Mouse (Mus musculus) liver, embryonic 13.5 days (tissue): ENCODE measurements around the gene Ugt1a2. TPM values are rescaled to one million over a fixed set of nuclear protein-coding genes. Genes with fewer than 3 reads are reported as not detected.

Experiments used
- ATAC-seq: fragments of 200-750 bp; cut with Nextera tagmentation; 2 replicates; pipeline ENCODE4 v1.8.0; 2017; ENCODE audit warnings: low read depth, mild to moderate bottlenecking, moderate number of reproducible peaks, moderate library complexity
- DNase-seq: peaks from one replicate; pipeline ENCODE4 v3.0.0; 2022
- H3K27ac ChIP-seq: fragments of 300-500 bp; sonication (generic); 2 replicates; pipeline ENCODE4 v1.5.1; 2015; ENCODE audit warnings: moderate library complexity, mild to moderate bottlenecking, inconsistent platforms
- H3K27me3 ChIP-seq: fragments of 300-500 bp; sonication (generic); 2 replicates; pipeline ENCODE4 v1.6.1; 2015; ENCODE audit warnings: mild to moderate bottlenecking, inconsistent platforms
- H3K36me3 ChIP-seq: fragments of 300-500 bp; sonication (generic); 2 replicates; pipeline ENCODE4 v1.6.1; 2015; ENCODE audit warnings: mild to moderate bottlenecking, inconsistent platforms
- H3K4me1 ChIP-seq: fragments of 300-500 bp; sonication (generic); replicated peaks from 2 replicates; pipeline ENCODE4 v1.6.1; 2015; ENCODE audit warnings: inconsistent platforms
- H3K4me2 ChIP-seq: fragments of 300-500 bp; sonication (generic); 2 replicates; pipeline ENCODE4 v1.6.1; 2015; ENCODE audit warnings: inconsistent platforms, mild to moderate bottlenecking, moderate library complexity
- H3K4me3 ChIP-seq: fragments of 300-500 bp; sonication (generic); replicated peaks from 2 replicates; pipeline ENCODE4 v1.5.1; 2015; ENCODE audit warnings: mild to moderate bottlenecking, inconsistent platforms
- H3K9ac ChIP-seq: fragments of 300-500 bp; sonication (generic); 2 replicates; pipeline ENCODE4 v1.6.1; 2015; ENCODE audit warnings: mild to moderate bottlenecking, inconsistent platforms
- H3K9me3 ChIP-seq: fragments of 300-500 bp; sonication (generic); replicated peaks from 2 replicates; pipeline ENCODE4 v1.6.1; 2016; ENCODE audit warnings: inconsistent platforms
- WGBS: fragments of 180-500 bp; shearing (Covaris S2); methylation state at CpG from one replicate; pipeline ENCODE4 v1.1.7; 2015; ENCODE audit not compliant: insufficient replicate concordance; 5-methylcytosine and 5-hydroxymethylcytosine counted together
- polyA plus RNA-seq: library from polyadenylated mRNA; unstranded; fragments of >200 nt; fragmentation: Nextera tagmentation; extraction: Ambion mirVana; gene quantifications from 2 replicates; pipeline ENCODE4 v1.2.1, GENCODE M21; 2015

The Ugt1a2 gene
- polyA plus RNA-seq, 1 experiment from 2014 or later = not detected

DNA sequence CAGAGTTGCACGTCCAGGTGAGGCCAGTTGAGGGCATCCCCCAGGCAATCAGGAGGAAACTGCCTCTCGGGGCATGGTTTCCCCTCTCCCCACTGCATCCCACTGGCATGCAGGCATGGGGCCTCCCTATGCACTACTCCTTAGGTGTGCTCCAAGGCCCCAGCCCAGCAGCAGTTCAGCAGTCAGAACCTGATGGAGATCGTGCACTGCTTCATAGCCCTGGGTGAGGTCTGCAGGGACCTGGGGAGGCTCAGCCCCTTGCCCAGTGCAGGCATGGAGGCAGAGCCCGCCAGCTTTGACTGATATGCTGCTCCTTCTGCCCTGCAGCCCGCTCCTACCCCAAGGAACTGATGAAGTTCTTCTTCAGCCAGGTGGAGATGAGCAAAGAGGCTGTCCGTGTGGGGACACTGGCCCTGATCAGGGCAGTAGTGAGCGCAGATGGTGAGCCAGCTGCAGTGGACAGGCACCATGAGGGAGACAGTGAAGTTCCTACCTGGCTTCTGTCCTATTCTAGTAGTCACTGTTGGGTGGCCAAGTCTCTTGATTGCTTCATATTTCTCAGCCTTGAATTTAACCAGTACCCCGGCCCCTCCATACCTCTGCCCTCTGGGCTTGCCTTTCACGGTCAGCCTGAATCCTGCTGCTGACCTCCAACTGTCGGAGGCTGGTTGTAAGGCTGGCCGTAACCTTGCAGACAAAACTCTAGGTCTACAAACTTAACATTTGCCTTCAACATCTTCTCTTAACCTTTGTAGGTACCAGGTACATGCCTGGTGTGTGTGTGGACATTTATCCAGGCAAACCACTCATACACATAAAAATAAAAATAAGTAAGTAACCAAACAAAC, 34.9 kb downstream of the Ugt1a2 start:
- WGBS = 48% methylated on average over 11 of the region's 11 CpGs
- no peaks in the 10 kb centered on the region for H3K36me3 ChIP-seq

DNA sequence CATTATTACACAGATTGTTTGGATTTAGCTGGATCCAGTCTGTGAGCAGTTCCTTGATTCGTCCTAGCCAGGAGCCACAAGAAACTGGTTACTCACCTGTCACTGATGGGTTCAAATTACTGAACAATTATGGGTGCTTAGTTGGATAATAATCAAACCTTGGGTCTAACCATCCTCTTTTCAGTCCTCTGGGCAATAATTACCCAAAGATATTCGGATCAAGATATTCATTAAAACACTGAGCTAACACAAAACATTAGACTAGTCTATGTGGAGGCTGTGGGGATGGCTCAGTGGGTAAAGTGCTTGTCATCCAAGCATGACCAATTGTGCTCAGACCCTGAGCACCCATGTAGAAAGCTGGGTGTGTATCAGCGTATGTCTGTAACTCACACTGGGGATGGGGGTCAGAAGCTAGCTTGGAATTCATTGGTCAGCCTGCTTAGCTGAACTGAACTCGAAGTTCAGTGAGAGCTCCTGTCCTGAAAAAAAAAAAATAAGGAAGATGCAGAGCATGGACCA, 35.6 kb downstream of the Ugt1a2 start:
- no peak for DNase-seq
- Histone ChIP-seq H3K4me2 (no peak overlapping the region), H3K9me3 (peaks cover 91% of the 10 kb centered on the region), H3K27ac (no peak overlapping the region), H3K27me3 (no peaks in the 10 kb centered on the region), H3K9ac (no peak overlapping the region), H3K4me3 (no peak overlapping the region), H3K36me3 (no peaks in the 10 kb centered on the region), H3K4me1 (no peaks in the 10 kb centered on the region)
- no peak for ATAC-seq
- 39% methylated on average over 4 of the region's 4 CpGs for WGBS

More for the DNA sequence above, 34.9 kb downstream of the Ugt1a2 start:
- no peak overlapping the region for H3K4me3 ChIP-seq
- peaks cover 88% of the 10 kb centered on the region for H3K9me3 ChIP-seq
- no peaks in the 10 kb centered on the region for H3K27me3 ChIP-seq
- no peak for DNase-seq
- no peak overlapping the region for H3K27ac ChIP-seq
- H3K9ac ChIP-seq = no peak overlapping the region
- no peaks in the 10 kb centered on the region for H3K4me1 ChIP-seq
- H3K4me2 ChIP-seq = no peak overlapping the region
- ATAC-seq = 0 out of 2 replicates have a peak, but pooled peaks have one; percentile 6

DNA sequence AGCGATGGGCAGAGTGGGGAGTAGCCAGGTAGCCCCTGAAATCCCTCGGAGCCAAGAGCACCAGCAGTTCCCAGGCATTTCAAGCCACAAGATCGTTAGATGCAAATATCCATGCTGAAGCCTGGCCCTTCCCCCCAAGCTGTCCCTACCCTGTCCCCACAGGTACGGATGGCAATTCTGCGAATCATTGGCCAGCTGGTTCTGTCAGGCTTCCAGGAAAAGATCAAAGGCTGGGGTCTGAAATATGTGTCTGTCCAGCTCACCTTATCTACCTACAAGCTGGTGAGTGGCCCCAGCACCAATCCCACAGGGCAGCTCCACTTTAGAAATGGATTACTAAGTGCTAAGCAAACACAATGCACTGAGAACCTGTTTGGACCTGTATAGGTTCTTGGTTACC, 36.9 kb downstream of the Ugt1a2 start:
- 57% methylated on average over 5 of the region's 5 CpGs for WGBS
- H3K4me3 ChIP-seq = no peak overlapping the region
- no peak overlapping the region for H3K4me2 ChIP-seq
- DNase-seq = no peak
- H3K27ac ChIP-seq = no peak overlapping the region
- H3K9me3 ChIP-seq = peaks cover 86% of the 10 kb centered on the region
- no peak overlapping the region for H3K9ac ChIP-seq
- H3K36me3 ChIP-seq = no peaks in the 10 kb centered on the region
- ATAC-seq = no peak
- no peaks in the 10 kb centered on the region for H3K4me1 ChIP-seq
- no peaks in the 10 kb centered on the region for H3K27me3 ChIP-seq

DNA sequence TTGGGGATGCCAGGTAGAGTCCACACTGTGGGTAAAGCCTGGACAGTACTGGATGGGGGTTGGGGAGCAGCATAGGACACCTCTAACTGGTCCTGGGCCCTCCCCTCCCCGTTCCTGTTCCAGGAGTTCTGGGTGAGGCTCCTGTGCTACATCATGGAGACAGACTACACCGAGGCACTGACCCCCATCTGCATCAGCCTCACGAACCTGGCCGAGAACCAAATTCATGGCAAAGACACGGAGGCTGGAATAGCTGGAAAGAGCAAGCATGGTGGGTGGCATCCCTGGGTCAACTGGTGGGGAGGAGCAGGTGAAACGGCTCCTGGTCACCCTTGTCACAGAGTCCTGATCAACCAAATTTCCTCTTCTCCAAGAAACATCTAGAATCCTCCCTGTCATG, 38.4 kb downstream of the Ugt1a2 start:
- H3K9me3 ChIP-seq = peaks cover 76% of the 10 kb centered on the region
- no peaks in the 10 kb centered on the region for H3K36me3 ChIP-seq
- no peak overlapping the region for H3K27ac ChIP-seq
- no peak for DNase-seq
- H3K4me3 ChIP-seq = no peak overlapping the region
- H3K4me1 ChIP-seq = no peaks in the 10 kb centered on the region
- WGBS = 59% methylated on average over 6 of the region's 6 CpGs
- H3K4me2 ChIP-seq = no peak overlapping the region
- no peak for ATAC-seq
- H3K27me3 ChIP-seq = no peaks in the 10 kb centered on the region
- H3K9ac ChIP-seq = no peak overlapping the region

DNA sequence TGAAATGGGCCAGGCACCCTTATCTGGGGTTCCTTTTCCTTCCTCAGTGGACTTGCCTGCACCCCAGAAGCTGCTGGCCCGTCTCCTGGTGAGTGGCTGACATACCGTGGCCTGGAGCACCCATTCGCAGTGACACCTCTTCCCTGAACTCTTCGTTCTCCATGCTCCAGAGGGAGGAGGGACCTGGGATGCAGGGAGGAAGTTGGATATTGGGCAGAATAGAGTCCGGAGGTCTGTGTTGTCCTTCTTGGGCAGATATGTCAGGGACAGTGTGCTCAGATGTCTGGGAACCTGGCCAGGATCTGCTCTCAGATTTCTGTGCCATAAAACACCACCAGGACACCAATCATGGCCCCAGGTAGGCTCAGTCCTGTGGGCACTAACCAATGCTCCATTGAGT, 39.7 kb downstream of the Ugt1a2 start:
- no peak overlapping the region for H3K4me3 ChIP-seq
- no peak overlapping the region for H3K27ac ChIP-seq
- H3K9me3 ChIP-seq = peaks cover 76% of the 10 kb centered on the region
- no peak for ATAC-seq
- H3K4me2 ChIP-seq = no peak overlapping the region
- H3K4me1 ChIP-seq = no peaks in the 10 kb centered on the region
- no peak overlapping the region for H3K9ac ChIP-seq
- WGBS = 58% methylated on average over 5 of the region's 5 CpGs
- DNase-seq = no peak
- no peaks in the 10 kb centered on the region for H3K27me3 ChIP-seq
- no peaks in the 10 kb centered on the region for H3K36me3 ChIP-seq

DNA sequence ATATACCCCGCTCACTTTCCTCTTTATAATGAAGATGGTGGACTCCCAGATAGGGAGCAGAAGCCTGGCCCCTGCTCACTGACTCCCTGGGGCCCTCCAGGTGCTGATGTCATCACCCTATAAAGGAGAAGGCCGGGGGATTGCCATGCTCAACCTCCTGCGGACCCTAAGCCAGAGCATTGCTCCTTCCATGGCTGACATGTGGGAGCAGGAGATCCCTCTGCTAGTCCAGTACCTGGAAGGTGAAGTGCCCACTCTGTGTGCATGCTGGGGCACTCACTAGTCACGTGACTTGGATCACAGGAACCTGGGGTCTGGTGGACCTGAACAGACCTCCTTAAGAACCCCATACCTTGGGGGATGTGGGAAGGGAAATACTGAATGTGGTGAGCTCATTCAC, 40.2 kb downstream of the Ugt1a2 start:
- no peaks in the 10 kb centered on the region for H3K27me3 ChIP-seq
- H3K4me2 ChIP-seq = no peak overlapping the region
- no peak overlapping the region for H3K4me3 ChIP-seq
- no peak overlapping the region for H3K27ac ChIP-seq
- H3K9me3 ChIP-seq = peaks cover 76% of the 10 kb centered on the region
- DNase-seq = no peak
- H3K36me3 ChIP-seq = no peaks in the 10 kb centered on the region
- 46% methylated on average over 4 of the region's 4 CpGs for WGBS
- no peaks in the 10 kb centered on the region for H3K4me1 ChIP-seq
- H3K9ac ChIP-seq = no peak overlapping the region
- ATAC-seq = no peak

DNA sequence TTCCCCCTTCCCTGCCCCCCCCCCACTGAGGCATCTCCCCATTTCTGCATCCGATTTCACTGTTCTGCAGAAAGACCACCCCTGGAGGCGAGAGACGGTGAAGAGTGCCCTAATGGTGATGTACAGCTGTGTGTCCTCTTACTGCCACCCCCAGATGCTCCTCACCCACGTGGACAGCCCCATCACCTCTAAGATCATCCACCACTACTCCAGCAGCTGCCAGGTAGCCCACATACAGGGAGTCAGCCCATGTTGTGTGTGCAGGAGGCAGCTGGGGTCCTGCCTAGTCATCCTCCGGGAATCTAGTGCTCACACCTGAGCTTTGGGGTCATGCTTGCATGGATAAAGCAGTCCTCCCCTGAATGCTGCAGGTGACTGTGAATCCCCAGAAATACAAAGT, 43.5 kb downstream of the Ugt1a2 start:
- Histone ChIP-seq H3K4me3 (no peak overlapping the region), H3K36me3 (no peaks in the 10 kb centered on the region), H3K27me3 (no peaks in the 10 kb centered on the region), H3K4me1 (no peaks in the 10 kb centered on the region), H3K4me2 (no peak overlapping the region), H3K9me3 (peaks cover 75% of the 10 kb centered on the region), H3K9ac (no peak overlapping the region), H3K27ac (no peak overlapping the region)
- 49% methylated on average over 5 of the region's 5 CpGs for WGBS
- no peak for ATAC-seq
- no peak for DNase-seq

DNA sequence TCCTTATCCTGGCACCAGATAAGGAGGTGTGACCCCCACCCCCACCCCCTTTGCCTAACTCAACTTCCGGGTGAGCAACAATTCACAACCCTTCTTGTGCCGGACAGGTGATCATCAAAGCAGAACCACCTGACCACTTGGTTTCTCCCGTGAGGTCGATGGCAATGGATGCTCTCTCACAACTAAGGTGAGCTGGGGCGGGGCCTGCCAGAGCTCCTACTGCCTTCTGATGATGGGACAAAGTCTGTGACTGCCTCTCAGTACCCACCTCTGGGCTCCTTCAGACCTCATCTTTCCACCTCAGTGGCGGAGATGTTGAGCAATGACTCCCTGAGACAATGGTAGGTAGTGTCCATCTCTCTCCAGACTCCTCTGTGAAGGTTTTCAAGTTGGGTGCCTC, 45.5 kb downstream of the Ugt1a2 start:
- no peaks in the 10 kb centered on the region for H3K27me3 ChIP-seq
- H3K36me3 ChIP-seq = no peaks in the 10 kb centered on the region
- no peak overlapping the region for H3K4me3 ChIP-seq
- no peak overlapping the region for H3K4me2 ChIP-seq
- no peak overlapping the region for H3K27ac ChIP-seq
- H3K4me1 ChIP-seq = no peaks in the 10 kb centered on the region
- ATAC-seq = no peak
- DNase-seq = no peak
- H3K9ac ChIP-seq = no peak overlapping the region
- H3K9me3 ChIP-seq = peaks cover 75% of the 10 kb centered on the region
- WGBS = 60% methylated on average over 6 of the region's 6 CpGs

DNA sequence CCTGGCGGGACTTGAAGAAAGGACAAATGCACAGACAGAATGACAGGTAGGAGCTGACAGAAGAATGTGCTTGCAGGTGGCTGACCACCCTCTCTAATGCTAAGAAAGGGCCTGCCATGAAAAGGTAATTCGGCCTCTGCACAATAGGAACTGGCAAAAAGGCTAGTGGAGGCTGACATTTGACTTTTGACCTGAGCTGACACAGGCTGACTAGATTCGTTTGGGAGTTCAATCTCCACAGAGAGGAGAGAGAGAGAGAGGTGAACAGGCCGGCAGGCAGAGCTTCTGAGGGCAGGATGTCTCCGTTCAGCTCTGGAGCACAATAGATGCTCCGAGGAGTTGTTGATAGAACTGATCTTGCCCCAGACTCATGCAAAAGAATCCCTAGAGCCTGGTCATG, 46.0 kb downstream of the Ugt1a2 start:
- ATAC-seq (no peak), DNase-seq (no peak)
- no peak overlapping the region for H3K4me2 ChIP-seq
- no peak overlapping the region for H3K9ac ChIP-seq
- peaks cover 72% of the 10 kb centered on the region for H3K9me3 ChIP-seq
- H3K27me3 ChIP-seq = no peaks in the 10 kb centered on the region
- no peak overlapping the region for H3K27ac ChIP-seq
- H3K36me3 ChIP-seq = no peaks in the 10 kb centered on the region
- 35% methylated on average over 6 of the region's 6 CpGs for WGBS
- H3K4me3 ChIP-seq = no peak overlapping the region
- H3K4me1 ChIP-seq = no peaks in the 10 kb centered on the region

DNA sequence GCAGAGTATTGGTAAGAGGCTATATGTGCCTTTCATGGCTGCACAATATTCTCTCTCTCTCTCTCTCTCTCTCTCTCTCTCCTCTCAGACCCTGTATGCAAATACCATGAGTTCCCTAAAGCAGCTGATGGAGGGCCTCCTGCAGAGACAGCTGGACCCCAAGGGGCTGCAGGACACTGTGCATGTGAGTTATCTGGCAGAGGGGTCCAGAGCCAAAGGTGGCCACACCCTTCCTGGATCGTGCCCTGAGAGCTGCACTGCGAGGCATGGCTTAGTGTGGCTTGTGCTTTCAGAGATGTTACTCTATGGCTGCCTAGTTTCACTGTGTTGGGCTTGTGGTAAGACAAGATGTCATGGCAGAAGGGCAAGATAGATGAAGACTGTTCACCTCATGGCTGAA, 47.3 kb downstream of the Ugt1a2 start:
- no peak overlapping the region for H3K27ac ChIP-seq
- DNase-seq (no peak), ATAC-seq (no peak; the same call in 1 of the 2 replicates)
- no peaks in the 10 kb centered on the region for H3K27me3 ChIP-seq
- no peak overlapping the region for H3K4me3 ChIP-seq
- no peak overlapping the region for H3K9ac ChIP-seq
- no peaks in the 10 kb centered on the region for H3K4me1 ChIP-seq
- 27% methylated on average over 2 of the region's 2 CpGs for WGBS
- no peaks in the 10 kb centered on the region for H3K36me3 ChIP-seq
- peaks cover 78% of the 10 kb centered on the region for H3K9me3 ChIP-seq
- no peak overlapping the region for H3K4me2 ChIP-seq

DNA sequence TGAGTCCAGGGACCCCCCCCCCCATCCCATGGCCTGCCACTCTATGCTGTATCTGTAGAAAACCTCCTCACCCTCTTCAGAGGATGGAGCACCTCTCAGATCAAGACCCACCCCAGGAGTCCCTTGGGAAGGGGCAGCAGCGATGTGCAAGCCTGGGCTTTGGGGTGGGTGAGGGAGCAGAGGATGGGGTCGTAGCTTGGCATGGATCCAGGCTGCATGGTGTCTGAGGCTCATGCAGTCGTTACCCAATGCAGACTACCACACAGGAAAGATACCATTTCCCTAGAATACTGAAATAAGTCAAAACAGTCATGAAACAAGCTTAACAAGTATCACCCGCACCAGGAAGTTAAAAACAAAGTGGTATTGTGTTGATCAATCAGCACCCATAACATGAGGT, 48.3 kb downstream of the Ugt1a2 start:
- no peak overlapping the region for H3K4me3 ChIP-seq
- H3K36me3 ChIP-seq = no peaks in the 10 kb centered on the region
- H3K9ac ChIP-seq = no peak overlapping the region
- H3K9me3 ChIP-seq = peaks cover 79% of the 10 kb centered on the region
- DNase-seq (no peak), ATAC-seq (no peak)
- no peak overlapping the region for H3K4me2 ChIP-seq
- 49% methylated on average over 4 of the region's 4 CpGs for WGBS
- no peaks in the 10 kb centered on the region for H3K27me3 ChIP-seq
- no peaks in the 10 kb centered on the region for H3K4me1 ChIP-seq
- no peak overlapping the region for H3K27ac ChIP-seq

DNA sequence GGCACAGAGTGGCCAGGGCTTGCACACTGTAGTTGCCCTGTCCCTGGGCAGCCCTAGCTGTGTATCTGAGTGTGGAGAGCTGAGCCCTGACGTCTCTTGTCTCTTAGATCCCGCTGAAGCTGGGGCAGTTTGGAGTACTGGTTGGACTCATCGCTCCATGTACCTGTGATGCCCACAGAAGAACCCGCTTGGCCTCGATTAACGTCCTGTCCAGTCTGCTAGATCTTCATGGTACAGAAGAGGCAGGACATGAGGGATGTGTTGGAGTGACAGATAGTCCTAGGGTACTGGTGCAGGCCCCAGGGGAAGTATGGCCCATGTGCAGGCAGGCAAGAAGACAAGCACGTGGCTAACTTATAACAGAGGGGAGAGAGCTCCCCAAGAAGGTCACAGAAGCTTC, 49.2 kb downstream of the Ugt1a2 start:
- 61% methylated on average over 7 of the region's 7 CpGs for WGBS
- no peaks in the 10 kb centered on the region for H3K27me3 ChIP-seq
- H3K4me2 ChIP-seq = no peak overlapping the region
- H3K9ac ChIP-seq = no peak overlapping the region
- H3K4me3 ChIP-seq = no peak overlapping the region
- ATAC-seq (no peak), DNase-seq (no peak)
- H3K9me3 ChIP-seq = peaks cover 74% of the 10 kb centered on the region
- H3K27ac ChIP-seq = no peak overlapping the region
- no peaks in the 10 kb centered on the region for H3K4me1 ChIP-seq
- no peaks in the 10 kb centered on the region for H3K36me3 ChIP-seq
